Mouse (Mus musculus): ENCODE results near the gene Mrps14. TPM values are rescaled to one million over a fixed set of nuclear protein-coding genes. Genes with fewer than 3 reads are reported as not detected.

Gene Mrps14
- polyA plus RNA-seq, 2 experiments = 34.6 to 211 TPM

- TF ChIP-seq CTCF (IDR thresholded peaks at IDR 0.05; ENCODE audit: low read depth) (peak; percentile 47), EP300 (IDR thresholded peaks at IDR 0.05; ENCODE audit: low read depth) (no peak)
- no peaks in the 10 kb centered on the region for H3K27me3 ChIP-seq (ENCODE audit: control insufficient read depth, insufficient read depth, low read length)
- no peak overlapping the region for H3K4me3 ChIP-seq (ENCODE audit: insufficient read depth in 1 of 2, low read depth in 2 of 2, low read length in 2 of 2)
- DNase-seq (ENCODE audit: low read depth in 3 of 3, low spot score in 3 of 3) (no peak), ATAC-seq (ENCODE audit: insufficient read depth) (no peak)
- H3K36me3 ChIP-seq (replicated peaks; ENCODE audit: control insufficient read depth, insufficient read depth, low read depth) = no peaks in the 10 kb centered on the region
- H3K9me3 ChIP-seq (ENCODE audit: control insufficient read depth, low read length) = no peaks in the 10 kb centered on the region
- WGBS (ENCODE audit: insufficient replicate concordance) = 22% methylated on average over 5 of the region's 5 CpGs
- no peak overlapping the region for H3K4me2 ChIP-seq (ENCODE audit: low read depth)
- H3K4me1 ChIP-seq (replicated peaks; ENCODE audit: control insufficient read depth in 2 of 2, insufficient read depth in 2 of 2, low read length in 1 of 2) = no peaks in the 10 kb centered on the region
- no peak overlapping the region for H3K27ac ChIP-seq
- no peak overlapping the region for H3K9ac ChIP-seq (replicated peaks)
These were observed 10.5 kb upstream of the Mrps14 start for GRCm38 (mm10) chr1:160184506-160184905.

DNA sequence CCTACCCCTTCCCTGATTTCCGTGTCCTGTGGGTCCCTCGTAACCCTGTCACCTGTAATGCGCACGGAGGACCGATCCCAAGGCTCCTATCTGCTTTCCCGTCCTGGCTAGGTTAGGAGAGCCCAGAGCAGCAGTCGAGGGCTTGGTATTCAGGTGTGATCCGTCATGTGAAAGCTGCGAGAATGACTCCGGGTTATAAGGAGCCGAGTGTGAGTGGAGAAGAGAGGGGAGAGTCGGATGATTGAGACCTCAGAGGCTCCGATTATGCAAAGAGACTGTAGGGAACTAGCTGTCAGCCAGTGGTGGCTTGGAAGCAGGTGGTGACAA is 285 bp downstream of the Mrps14 start:
- H3K36me3 ChIP-seq (replicated peaks; ENCODE audit: control insufficient read depth, insufficient read depth, low read depth) = peaks cover 19% of the 10 kb centered on the region
- H3K4me3 ChIP-seq (ENCODE audit: insufficient read depth in 1 of 2, low read depth in 2 of 2, low read length in 2 of 2) = peak overlapping the region; percentile 88 to 95
- H3K4me1 ChIP-seq (replicated peaks; ENCODE audit: control insufficient read depth in 2 of 2, insufficient read depth in 2 of 2, low read length in 1 of 2) = peaks cover 10 to 11% of the 10 kb centered on the region in 2 experiments
- H3K9ac ChIP-seq (replicated peaks) = peak overlapping the region; percentile 68
- whole genome bisulfite sequencing (ENCODE audit: insufficient replicate concordance) = under 1% methylated on average over 13 of the region's 13 CpGs
- ATAC-seq (ENCODE audit: insufficient read depth) = peak; percentile 42
- TF ChIP-seq CTCF (IDR thresholded peaks at IDR 0.05; ENCODE audit: low read depth) (no peak), EP300 (IDR thresholded peaks at IDR 0.05; ENCODE audit: low read depth) (no peak)
- no peaks in the 10 kb centered on the region for H3K9me3 ChIP-seq (ENCODE audit: control insufficient read depth, low read length)
- no peaks in the 10 kb centered on the region for H3K27me3 ChIP-seq (ENCODE audit: control insufficient read depth, insufficient read depth, low read length)
- peak overlapping the region; percentile 72 for H3K4me2 ChIP-seq (ENCODE audit: low read depth)
- H3K27ac ChIP-seq = peak overlapping the region; percentile 61
- DNase-seq (ENCODE audit: low read depth in 3 of 3, low spot score in 3 of 3) = no peak

DNA sequence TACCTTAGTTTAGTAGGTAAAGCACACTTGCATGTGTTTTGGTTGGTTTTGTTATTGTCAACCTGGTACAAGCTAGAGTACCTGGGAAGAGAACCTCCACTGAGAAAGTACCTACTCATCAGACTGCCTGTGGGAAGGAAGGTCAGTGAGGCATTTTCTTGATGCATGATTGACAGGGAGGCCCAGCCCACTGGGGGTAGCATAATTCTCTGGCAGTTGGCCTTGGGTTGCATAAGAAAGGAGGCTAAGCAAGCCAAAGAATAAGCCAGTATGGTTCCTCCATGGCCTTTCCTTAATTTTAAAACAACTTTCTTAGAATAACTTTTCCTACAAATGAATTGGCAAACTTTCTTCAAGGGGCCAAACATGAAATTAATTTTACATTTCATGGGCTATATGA is 10.5 kb downstream of the Mrps14 start:
- Histone ChIP-seq H3K27me3 (ENCODE audit: control insufficient read depth, insufficient read depth, low read length) (no peaks in the 10 kb centered on the region), H3K27ac (no peak overlapping the region), H3K4me3 (ENCODE audit: insufficient read depth in 1 of 2, low read depth in 2 of 2, low read length in 2 of 2) (no peak overlapping the region), H3K9me3 (ENCODE audit: control insufficient read depth, low read length) (no peaks in the 10 kb centered on the region), H3K9ac (replicated peaks) (no peak overlapping the region), H3K4me2 (ENCODE audit: low read depth) (no peak overlapping the region), H3K36me3 (replicated peaks; ENCODE audit: control insufficient read depth, insufficient read depth, low read depth) (peaks cover 49% of the 10 kb centered on the region), H3K4me1 (replicated peaks; ENCODE audit: control insufficient read depth in 2 of 2, insufficient read depth in 2 of 2, low read length in 1 of 2) (peaks cover under 1 to 6% of the 10 kb centered on the region in 2 experiments; a peak in 2 of 4 replicates)
- TF ChIP-seq CTCF (IDR thresholded peaks at IDR 0.05; ENCODE audit: low read depth) (no peak), EP300 (IDR thresholded peaks at IDR 0.05; ENCODE audit: low read depth) (no peak)
- no peak for DNase-seq (ENCODE audit: low read depth in 3 of 3, low spot score in 3 of 3)
- no peak for ATAC-seq (ENCODE audit: insufficient read depth)

- H3K36me3 ChIP-seq (replicated peaks; ENCODE audit: control insufficient read depth, insufficient read depth, low read depth) = peaks cover 22% of the 10 kb centered on the region
- no peak overlapping the region for H3K9ac ChIP-seq (replicated peaks)
- no peak overlapping the region for H3K27ac ChIP-seq
- peaks cover 9 to 16% of the 10 kb centered on the region in 2 experiments for H3K4me1 ChIP-seq (replicated peaks; ENCODE audit: control insufficient read depth in 2 of 2, insufficient read depth in 2 of 2, low read length in 1 of 2)
- ATAC-seq (ENCODE audit: insufficient read depth) (no peak), DNase-seq (ENCODE audit: low read depth in 3 of 3, low spot score in 3 of 3) (no peak)
- TF ChIP-seq CTCF (IDR thresholded peaks at IDR 0.05; ENCODE audit: low read depth) (no peak), EP300 (IDR thresholded peaks at IDR 0.05; ENCODE audit: low read depth) (no peak)
- no peak overlapping the region for H3K4me3 ChIP-seq (ENCODE audit: insufficient read depth in 1 of 2, low read depth in 2 of 2, low read length in 2 of 2)
- H3K4me2 ChIP-seq (ENCODE audit: low read depth) = peak overlapping the region; percentile 16; the same call in 1 of the 2 replicates
- H3K27me3 ChIP-seq (ENCODE audit: control insufficient read depth, insufficient read depth, low read length) = no peaks in the 10 kb centered on the region
- WGBS (ENCODE audit: insufficient replicate concordance) = 35% methylated on average over 2 of the region's 2 CpGs
- H3K9me3 ChIP-seq (ENCODE audit: control insufficient read depth, low read length) = no peaks in the 10 kb centered on the region
These were observed 14.8 kb downstream of the Mrps14 start for GRCm38 (mm10) chr1:160209844-160210243.

GRCm38 (mm10) chr1:160210566-160210965 is 15.6 kb downstream of the Mrps14 start:
- WGBS (ENCODE audit: insufficient replicate concordance) = 35% methylated on average over 3 of the region's 3 CpGs
- Histone ChIP-seq H3K27ac (no peak overlapping the region), H3K4me3 (ENCODE audit: insufficient read depth in 1 of 2, low read depth in 2 of 2, low read length in 2 of 2) (peak overlapping the region; percentile 70 to 91), H3K27me3 (ENCODE audit: control insufficient read depth, insufficient read depth, low read length) (no peaks in the 10 kb centered on the region), H3K4me1 (replicated peaks; ENCODE audit: control insufficient read depth in 2 of 2, insufficient read depth in 2 of 2, low read length in 1 of 2) (peaks cover 9 to 16% of the 10 kb centered on the region in 2 experiments), H3K9me3 (ENCODE audit: control insufficient read depth, low read length) (no peaks in the 10 kb centered on the region), H3K4me2 (ENCODE audit: low read depth) (peak overlapping the region; percentile 81), H3K36me3 (replicated peaks; ENCODE audit: control insufficient read depth, insufficient read depth, low read depth) (peaks cover 22% of the 10 kb centered on the region), H3K9ac (replicated peaks) (peak overlapping the region; percentile 78)
- no peak for DNase-seq (ENCODE audit: low read depth in 3 of 3, low spot score in 3 of 3)
- TF ChIP-seq CTCF (IDR thresholded peaks at IDR 0.05; ENCODE audit: low read depth) (no peak), EP300 (IDR thresholded peaks at IDR 0.05; ENCODE audit: low read depth) (no peak)
- ATAC-seq (ENCODE audit: insufficient read depth) = no peak
